In genomic region chr7:16153522-16153921, GRCm38 (mm10) we compare ENCODE assay signal across 8 mouse cellular contexts. TPM values are rescaled to one million over a fixed set of nuclear protein-coding genes. Genes with fewer than 3 reads are reported as not detected.
DNase-seq lines count a peak whose midpoint lies in the region; ATAC-seq and TF ChIP-seq lines count a peak whose summit lies in the region.

No protein-coding gene starts in this region.

- peak; percentile 79 for TF ChIP-seq CTCF in liver, adult 2 months (IDR thresholded peaks at IDR 0.05; ENCODE audit: low read depth, low read length)

- no peak overlapping the region for H3K9ac ChIP-seq in embryonic facial prominence, embryonic 14.5 days (ENCODE audit: low read depth, low read length)
- H3K9ac ChIP-seq in intestine, embryonic 14.5 days (ENCODE audit: low read length), result no peak overlapping the region
- H3K9ac ChIP-seq in liver, adult 2 months (ENCODE audit: low read depth, low read length), result no peak overlapping the region

- H3K9me3 ChIP-seq in embryonic facial prominence, embryonic 14.5 days (ENCODE audit: control insufficient read depth, low read length), result no peaks in the 10 kb centered on the region
- no peaks in the 10 kb centered on the region for H3K9me3 ChIP-seq in intestine, embryonic 14.5 days (ENCODE audit: control insufficient read depth, low read length)

- no peak overlapping the region for H3K4me3 ChIP-seq in embryonic facial prominence, embryonic 14.5 days (ENCODE audit: low read depth, low read length)
- H3K4me3 ChIP-seq in intestine, embryonic 14.5 days (ENCODE audit: low read depth, low read length), result no peak overlapping the region
- no peak overlapping the region for H3K4me3 ChIP-seq in liver, adult 2 months (ENCODE audit: insufficient read depth, low read depth, low read length)

- no peaks in the 10 kb centered on the region for H3K36me3 ChIP-seq in embryonic facial prominence, embryonic 14.5 days (ENCODE audit: control insufficient read depth, insufficient read depth, low read length)
- no peaks in the 10 kb centered on the region for H3K36me3 ChIP-seq in intestine, embryonic 14.5 days (ENCODE audit: control insufficient read depth, insufficient read depth, low read length)
- H3K36me3 ChIP-seq in liver, adult 2 months (ENCODE audit: control insufficient read depth, insufficient read depth, low read length), result no peaks in the 10 kb centered on the region

- H3K79me2 ChIP-seq in liver, adult 2 months (ENCODE audit: control insufficient read depth, insufficient read depth, low read length), result no peaks in the 10 kb centered on the region

- TF ChIP-seq POLR2A in liver, adult 2 months (IDR thresholded peaks at IDR 0.05; ENCODE audit: extremely low read depth, insufficient read depth, low read length), result no peak

- peak; percentile 81 for ATAC-seq in embryonic facial prominence, embryonic 14.5 days (ENCODE audit: low read depth)
- ATAC-seq in intestine, embryonic 14.5 days (replicated peaks; ENCODE audit: low FRiP score, low TSS enrichment, low read depth), result peak; percentile 75

- H3K27ac ChIP-seq in embryonic facial prominence, embryonic 14.5 days (replicated peaks; ENCODE audit: low read depth, low read length), result no peak overlapping the region
- no peak overlapping the region for H3K27ac ChIP-seq in intestine, embryonic 14.5 days (ENCODE audit: low read depth)
- H3K27ac ChIP-seq in liver, adult 2 months (replicated peaks; ENCODE audit: insufficient read depth, low read depth, low read length), result no peak overlapping the region

- H3K4me2 ChIP-seq in embryonic facial prominence, embryonic 14.5 days (ENCODE audit: low read depth, low read length), result no peak overlapping the region
- H3K4me2 ChIP-seq in intestine, embryonic 14.5 days (ENCODE audit: low read length), result no peak overlapping the region

- DNase-seq in right cerebral cortex, adult 2 months (ENCODE audit: low spot score in 2 of 2), result peak; percentile 67
- DNase-seq in right cerebral cortex, postnatal 14 days, result no peak
- DNase-seq in adrenal gland, postnatal 14 days, result peak; percentile 73
- peak; percentile 67 for DNase-seq in embryonic facial prominence, embryonic 14.5 days (ENCODE audit: low spot score)
- peak; percentile 77 for DNase-seq in intestine, embryonic 14.5 days (ENCODE audit: low spot score)
- DNase-seq in liver, adult 2 months (ENCODE audit: extremely low read depth, low read depth, low spot score), result peak; percentile 18
- peak; percentile 66 for DNase-seq in neural tube, embryonic 10.5 days (ENCODE audit: extremely low spot score, low spot score)
- DNase-seq in yolk sac, embryonic 10.5 days (ENCODE audit: low spot score), result peak; percentile 10

- peaks cover 6% of the 10 kb centered on the region for H3K27me3 ChIP-seq in embryonic facial prominence, embryonic 14.5 days (replicated peaks; ENCODE audit: control insufficient read depth, insufficient read depth, low read length)
- H3K27me3 ChIP-seq in intestine, embryonic 14.5 days (replicated peaks; ENCODE audit: control insufficient read depth, insufficient read depth, low read length), result peaks cover 9% of the 10 kb centered on the region
- H3K27me3 ChIP-seq in liver, adult 2 months (ENCODE audit: control insufficient read depth, insufficient read depth, low read length), result peaks cover under 1% of the 10 kb centered on the region; the same call in 1 of the 2 replicates

- WGBS in embryonic facial prominence, embryonic 14.5 days, result 17% methylated on average over 10 of the region's 10 CpGs
- 15% methylated on average over 10 of the region's 10 CpGs for WGBS in intestine, embryonic 14.5 days
- WGBS in liver, adult 2 months, result 18% methylated on average over 10 of the region's 10 CpGs

- H3K4me1 ChIP-seq in embryonic facial prominence, embryonic 14.5 days (ENCODE audit: control insufficient read depth, insufficient read depth, low read length), result no peaks in the 10 kb centered on the region
- no peaks in the 10 kb centered on the region for H3K4me1 ChIP-seq in intestine, embryonic 14.5 days (replicated peaks; ENCODE audit: control insufficient read depth, insufficient read depth, low read length)
- H3K4me1 ChIP-seq in liver, adult 2 months (ENCODE audit: control insufficient read depth, insufficient read depth, low read length), result no peaks in the 10 kb centered on the region

RNA-seq across cellular contexts. Expression of gene Meis3, which starts 21.4 kb away (rescaled TPM):
- 9.4 and 16.2 TPM in 2 replicates for total RNA-seq in adrenal gland, postnatal 14 days (2021)
- 29.5 and 35.5 TPM in 2 replicates for polyA plus RNA-seq in embryonic facial prominence, embryonic 14.5 days (2014; fragmentation: Nextera tagmentation; extraction: Ambion mirVana)
- 47.0 and 48.6 TPM in 2 replicates for polyA plus RNA-seq in intestine, embryonic 14.5 days (2014; fragmentation: Nextera tagmentation; extraction: Ambion mirVana)
- 0.46 and 0.94 TPM in 2 replicates for total RNA-seq in liver, adult 2 months (2014; rRNA removed)
- polyA plus RNA-seq in liver, adult 2 months (2012; rRNA removed), result 0.87 and 2.0 TPM in 2 replicates

RNA-seq across cellular contexts. Expression of gene Slc8a2, which starts 23.9 kb away (rescaled TPM):
- total RNA-seq in adrenal gland, postnatal 14 days (2021), result 3.6 and 4.1 TPM in 2 replicates
- 0.28 and 0.29 TPM in 2 replicates for polyA plus RNA-seq in embryonic facial prominence, embryonic 14.5 days (2014; fragmentation: Nextera tagmentation; extraction: Ambion mirVana)
- polyA plus RNA-seq in intestine, embryonic 14.5 days (2014; fragmentation: Nextera tagmentation; extraction: Ambion mirVana), result 0.23 and 0.38 TPM in 2 replicates
- 0.07 TPM in 1 of 2 replicates, not detected in the other for total RNA-seq in liver, adult 2 months (2014; rRNA removed)
- 0.06 TPM in 1 of 2 replicates, not detected in the other for polyA plus RNA-seq in liver, adult 2 months (2012; rRNA removed)

RNA-seq across cellular contexts. Expression of gene Kptn, which starts 33.8 kb away (rescaled TPM):
- 22.3 and 24.7 TPM in 2 replicates for total RNA-seq in adrenal gland, postnatal 14 days (2021)
- 24.1 and 27.8 TPM in 2 replicates for polyA plus RNA-seq in embryonic facial prominence, embryonic 14.5 days (2014; fragmentation: Nextera tagmentation; extraction: Ambion mirVana)
- polyA plus RNA-seq in intestine, embryonic 14.5 days (2014; fragmentation: Nextera tagmentation; extraction: Ambion mirVana), result 28.1 and 32.7 TPM in 2 replicates
- total RNA-seq in liver, adult 2 months (2014; rRNA removed), result 18.0 and 19.9 TPM in 2 replicates
- 23.1 and 25.7 TPM in 2 replicates for polyA plus RNA-seq in liver, adult 2 months (2012; rRNA removed)

RNA-seq across cellular contexts. Expression of gene Napa, which starts 55.3 kb away (rescaled TPM):
- total RNA-seq in adrenal gland, postnatal 14 days (2021), result 117 and 128 TPM in 2 replicates
- 190 and 203 TPM in 2 replicates for polyA plus RNA-seq in embryonic facial prominence, embryonic 14.5 days (2014; fragmentation: Nextera tagmentation; extraction: Ambion mirVana)
- 206 and 208 TPM in 2 replicates for polyA plus RNA-seq in intestine, embryonic 14.5 days (2014; fragmentation: Nextera tagmentation; extraction: Ambion mirVana)
- total RNA-seq in liver, adult 2 months (2014; rRNA removed), result 47.4 and 58.7 TPM in 2 replicates
- polyA plus RNA-seq in liver, adult 2 months (2012; rRNA removed), result 101 and 146 TPM in 2 replicates

Comparison
In these comparisons a context has a peak if more than half of its experiments do, and no peak if none do; other contexts are left out.
1. RNA of gene Meis3, which starts 21.4 kb away (polyA plus RNA-seq): 47.0 to 48.6 TPM in intestine, embryonic 14.5 days and 29.5 to 35.5 TPM in embryonic facial prominence, embryonic 14.5 days; 0.87 to 2.0 TPM in liver, adult 2 months; every median in the first group is over 10 times any median in the second.